Mouse (Mus musculus): ENCODE measurements at regions not wholly inside any gene's neighbourhood (a gene's known extent, or its start where the extent isn't known, plus 50 kb on each side); places are given as distances from the start of the nearest gene placed in this dataset.

GRCm38 (mm10) chr14:102898445-102898844 is 84.0 kb downstream of the Kctd12 start:
- 30% methylated on average over 4 of the region's 4 CpGs for WGBS
- Histone ChIP-seq H3K4me3 (ENCODE audit: low read depth, low read length) (no peak overlapping the region), H3K27me3 (ENCODE audit: control insufficient read depth, insufficient read depth, low read length) (no peaks in the 10 kb centered on the region), H3K4me1 (ENCODE audit: control insufficient read depth, insufficient read depth, insufficient read length, low read length) (no peaks in the 10 kb centered on the region), H3K27ac (ENCODE audit: insufficient read depth, low read depth, low read length) (no peak overlapping the region), H3K36me3 (ENCODE audit: control insufficient read depth, insufficient read depth, low read length) (no peaks in the 10 kb centered on the region)
- TF ChIP-seq POLR2A (IDR thresholded peaks at IDR 0.05; ENCODE audit: low read depth, low read length) (no peak), CTCF (IDR thresholded peaks at IDR 0.05; ENCODE audit: extremely low read depth, insufficient read length, insufficient replicate concordance, low read depth, low read length) (no peak)

GRCm38 (mm10) chr14:102897039-102897438 is 85.4 kb downstream of the Kctd12 start:
- 80% methylated on average over 1 of the region's 1 CpGs for WGBS
- Histone ChIP-seq H3K36me3 (ENCODE audit: control insufficient read depth, insufficient read depth, low read length) (no peaks in the 10 kb centered on the region), H3K4me3 (ENCODE audit: low read depth, low read length) (no peak overlapping the region), H3K27ac (ENCODE audit: insufficient read depth, low read depth, low read length) (no peak overlapping the region), H3K4me1 (ENCODE audit: control insufficient read depth, insufficient read depth, insufficient read length, low read length) (no peaks in the 10 kb centered on the region), H3K27me3 (ENCODE audit: control insufficient read depth, insufficient read depth, low read length) (no peaks in the 10 kb centered on the region)
- TF ChIP-seq POLR2A (IDR thresholded peaks at IDR 0.05; ENCODE audit: low read depth, low read length) (no peak), CTCF (IDR thresholded peaks at IDR 0.05; ENCODE audit: extremely low read depth, insufficient read length, insufficient replicate concordance, low read depth, low read length) (no peak)

GRCm38 (mm10) chr14:102896527-102896926 is 85.9 kb downstream of the Kctd12 start:
- H3K27ac ChIP-seq (ENCODE audit: insufficient read depth, low read depth, low read length), result no peak overlapping the region
- WGBS, result 84% methylated on average over 3 of the region's 3 CpGs
- no peaks in the 10 kb centered on the region for H3K4me1 ChIP-seq (ENCODE audit: control insufficient read depth, insufficient read depth, insufficient read length, low read length)
- no peaks in the 10 kb centered on the region for H3K27me3 ChIP-seq (ENCODE audit: control insufficient read depth, insufficient read depth, low read length)
- TF ChIP-seq POLR2A (IDR thresholded peaks at IDR 0.05; ENCODE audit: low read depth, low read length) (no peak), CTCF (IDR thresholded peaks at IDR 0.05; ENCODE audit: extremely low read depth, insufficient read length, insufficient replicate concordance, low read depth, low read length) (no peak)
- H3K4me3 ChIP-seq (ENCODE audit: low read depth, low read length), result no peak overlapping the region
- H3K36me3 ChIP-seq (ENCODE audit: control insufficient read depth, insufficient read depth, low read length), result no peaks in the 10 kb centered on the region

- H3K27ac ChIP-seq (ENCODE audit: insufficient read depth, low read depth, low read length), result no peak overlapping the region
- H3K4me1 ChIP-seq (ENCODE audit: control insufficient read depth, insufficient read depth, insufficient read length, low read length), result no peaks in the 10 kb centered on the region
- H3K27me3 ChIP-seq (ENCODE audit: control insufficient read depth, insufficient read depth, low read length), result no peaks in the 10 kb centered on the region
- TF ChIP-seq POLR2A (IDR thresholded peaks at IDR 0.05; ENCODE audit: low read depth, low read length) (no peak), CTCF (IDR thresholded peaks at IDR 0.05; ENCODE audit: extremely low read depth, insufficient read length, insufficient replicate concordance, low read depth, low read length) (no peak)
- H3K36me3 ChIP-seq (ENCODE audit: control insufficient read depth, insufficient read depth, low read length), result no peaks in the 10 kb centered on the region
- WGBS, result 93% methylated on average over 7 of the region's 7 CpGs
- H3K4me3 ChIP-seq (ENCODE audit: low read depth, low read length), result no peak overlapping the region
Observed at GRCm38 (mm10) chr14:102893241-102893640, 89.2 kb downstream of the Kctd12 start.

GRCm38 (mm10) chr14:102891552-102891951 is 90.9 kb downstream of the Kctd12 start:
- Histone ChIP-seq H3K4me3 (ENCODE audit: low read depth, low read length) (no peak overlapping the region), H3K4me1 (ENCODE audit: control insufficient read depth, insufficient read depth, insufficient read length, low read length) (no peaks in the 10 kb centered on the region), H3K27ac (ENCODE audit: insufficient read depth, low read depth, low read length) (no peak overlapping the region), H3K36me3 (ENCODE audit: control insufficient read depth, insufficient read depth, low read length) (no peaks in the 10 kb centered on the region), H3K27me3 (ENCODE audit: control insufficient read depth, insufficient read depth, low read length) (no peaks in the 10 kb centered on the region)
- TF ChIP-seq CTCF (IDR thresholded peaks at IDR 0.05; ENCODE audit: extremely low read depth, insufficient read length, insufficient replicate concordance, low read depth, low read length) (no peak), POLR2A (IDR thresholded peaks at IDR 0.05; ENCODE audit: low read depth, low read length) (no peak)
- 50% methylated on average over 4 of the region's 4 CpGs for WGBS

- WGBS, result 66% methylated on average over 2 of the region's 2 CpGs
- no peak overlapping the region for H3K27ac ChIP-seq (ENCODE audit: insufficient read depth, low read depth, low read length)
- H3K4me1 ChIP-seq (ENCODE audit: control insufficient read depth, insufficient read depth, insufficient read length, low read length), result no peaks in the 10 kb centered on the region; the same call in 1 of the 2 replicates
- TF ChIP-seq CTCF (IDR thresholded peaks at IDR 0.05; ENCODE audit: extremely low read depth, insufficient read length, insufficient replicate concordance, low read depth, low read length) (no peak), POLR2A (IDR thresholded peaks at IDR 0.05; ENCODE audit: low read depth, low read length) (no peak)
- H3K27me3 ChIP-seq (ENCODE audit: control insufficient read depth, insufficient read depth, low read length), result no peaks in the 10 kb centered on the region
- no peaks in the 10 kb centered on the region for H3K36me3 ChIP-seq (ENCODE audit: control insufficient read depth, insufficient read depth, low read length)
- H3K4me3 ChIP-seq (ENCODE audit: low read depth, low read length), result no peak overlapping the region
Observed at GRCm38 (mm10) chr14:102885240-102885598, 97.2 kb downstream of the Kctd12 start.

GRCm38 (mm10) chr14:102884539-102885239 is 97.7 kb downstream of the Kctd12 start:
- 44% methylated on average over 10 of the region's 10 CpGs for WGBS
- no peak overlapping the region for H3K27ac ChIP-seq (ENCODE audit: insufficient read depth, low read depth, low read length)
- H3K36me3 ChIP-seq (ENCODE audit: control insufficient read depth, insufficient read depth, low read length), result no peaks in the 10 kb centered on the region
- TF ChIP-seq POLR2A (IDR thresholded peaks at IDR 0.05; ENCODE audit: low read depth, low read length), result no peak
- no peak for TF ChIP-seq CTCF (IDR thresholded peaks at IDR 0.05; ENCODE audit: extremely low read depth, insufficient read length, insufficient replicate concordance, low read depth, low read length)
- no peaks in the 10 kb centered on the region; the same call in 1 of the 2 replicates for H3K4me1 ChIP-seq (ENCODE audit: control insufficient read depth, insufficient read depth, insufficient read length, low read length)
- H3K4me3 ChIP-seq (ENCODE audit: low read depth, low read length), result no peak overlapping the region
- H3K27me3 ChIP-seq (ENCODE audit: control insufficient read depth, insufficient read depth, low read length), result no peaks in the 10 kb centered on the region

All from small intestine, adult 2 months (tissue).